Mouse (Mus musculus) duodenum, adult 2 months (tissue): ENCODE results near the gene Fcer2a. TPM values are rescaled to one million over a fixed set of nuclear protein-coding genes. Genes with fewer than 3 reads are reported as not detected.

Source experiments
- polyA plus RNA-seq: library from polyadenylated mRNA; depleted of rRNA; stranded (reverse); fragments of >200 nt; gene quantifications from 2 replicates; pipeline ENCODE4 v1.2.3, GENCODE M21; 2012; ENCODE audit warnings: low replicate concordance; rRNA removed

Gene Fcer2a
- polyA plus RNA-seq, result 0.87 TPM in 1 of 2 replicates, not detected in the other

DNA sequence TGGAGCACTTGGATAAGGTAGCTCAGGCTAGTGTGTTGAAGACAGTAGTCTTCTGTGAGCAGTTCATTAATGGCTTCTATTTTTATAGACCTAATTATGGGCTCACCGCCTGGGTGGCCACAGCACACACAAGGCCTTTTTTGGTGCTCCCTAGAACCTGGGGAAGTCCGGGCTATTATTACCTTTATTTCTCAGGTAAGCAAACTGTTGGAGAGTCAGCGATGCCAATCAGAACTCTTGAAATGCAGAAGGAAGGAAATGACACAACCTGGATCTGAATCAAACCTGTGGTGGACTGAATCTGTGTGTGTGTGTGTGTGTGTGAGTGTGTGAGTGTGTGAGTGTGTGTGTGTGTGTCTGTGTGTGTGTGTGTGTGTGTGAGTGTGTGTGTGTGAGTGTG, at the start of gene Fcer2a:
Gene Fcer2a, minus strand, starts transcription at position 55 of the 400 bp plus-strand sequence.

DNA sequence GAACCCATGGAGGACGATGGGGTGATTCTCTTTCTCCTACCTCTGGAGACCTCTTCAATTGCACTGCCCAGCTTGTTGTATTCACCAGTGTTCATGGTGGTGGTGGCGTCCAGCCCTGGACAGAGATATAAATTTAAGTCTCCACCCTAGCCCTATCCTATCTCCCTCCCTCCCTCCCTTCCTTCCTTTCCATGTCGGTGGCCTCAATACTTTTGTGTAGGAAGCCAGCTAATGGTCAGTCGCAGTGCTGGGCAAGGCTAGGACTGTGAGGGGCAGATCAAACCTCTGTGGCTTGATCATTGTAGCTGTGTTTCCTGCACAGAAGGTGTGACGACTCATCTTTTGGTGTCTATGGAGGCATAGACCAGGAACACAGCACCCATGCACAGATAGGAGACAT, 26.6 kb upstream of the Fcer2a start, which contains the start of gene Clec4g:
Gene Clec4g, minus strand, starts transcription at position 101 of the 400 bp plus-strand sequence.

DNA sequence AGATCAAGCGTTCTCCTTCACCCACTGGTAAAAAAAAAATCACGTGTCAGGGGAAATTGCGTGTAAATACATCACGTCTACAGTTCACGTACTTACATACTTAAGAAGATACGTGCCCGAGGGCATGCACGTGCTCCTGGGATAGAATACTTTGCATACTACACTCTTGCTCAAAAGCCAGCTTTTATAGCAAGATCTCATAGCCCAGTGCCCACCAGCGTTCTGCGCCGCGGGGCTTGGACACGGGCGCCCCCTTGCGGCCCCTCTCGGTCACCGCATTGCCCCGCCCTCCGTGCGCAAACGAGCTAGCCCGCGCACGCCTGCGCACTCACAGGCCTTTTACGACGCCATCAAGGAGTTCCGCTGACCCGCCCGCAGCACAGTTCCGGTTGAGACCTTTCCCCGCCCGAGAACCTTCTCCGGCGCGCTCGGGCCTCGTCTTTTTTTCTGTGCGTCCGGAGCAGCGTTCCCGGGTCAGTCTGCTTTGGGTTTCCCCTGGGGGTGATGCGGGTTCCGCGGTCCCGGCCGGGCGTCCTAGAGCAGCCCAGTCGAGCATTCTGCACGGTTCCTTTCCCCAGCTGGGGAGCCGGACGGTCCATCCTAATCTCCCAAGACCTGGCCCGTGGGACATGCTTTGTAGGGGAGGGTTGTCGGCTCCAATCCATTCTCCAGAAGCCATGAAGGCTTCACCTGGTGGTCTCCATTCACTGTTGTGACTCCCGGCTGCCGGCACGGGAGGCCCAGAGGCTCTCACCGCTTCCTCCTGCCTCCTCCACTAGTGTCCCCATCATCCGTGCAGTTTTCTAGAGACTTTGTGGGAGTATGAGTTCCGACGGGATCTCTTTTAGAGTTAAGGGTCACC, 17.6 kb downstream of the Fcer2a start, which contains the start of gene Trappc5:
Gene Trappc5, plus strand, starts transcription at position 169 of the 862 bp plus-strand sequence.

DNA sequence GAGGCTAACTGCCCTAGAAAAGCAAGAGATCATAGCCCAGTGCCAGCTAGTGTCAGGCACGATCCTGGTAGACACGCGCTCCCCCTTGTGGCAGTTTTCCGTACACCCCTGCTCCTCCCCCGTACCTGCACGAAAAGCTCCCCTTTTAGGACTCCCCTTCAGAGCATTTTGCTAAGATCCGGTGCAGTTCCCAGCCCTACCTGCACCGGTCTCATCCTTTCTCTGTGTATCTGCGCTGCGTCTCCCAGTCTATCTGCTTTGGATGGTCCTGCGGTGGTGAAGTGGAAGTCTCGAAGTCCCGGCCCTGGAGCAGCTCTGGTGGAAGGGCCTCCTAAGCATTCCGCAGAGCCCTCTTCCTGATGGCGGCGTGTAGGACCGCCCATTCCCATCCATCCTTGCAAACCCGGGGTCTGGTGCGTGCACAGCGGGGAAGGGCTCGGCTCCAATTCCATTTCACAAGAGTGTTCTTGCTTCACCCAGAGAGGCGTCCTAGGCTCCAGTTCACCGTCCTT, 21.9 kb downstream of the Fcer2a start, which contains the start of gene Fcor:
Gene Fcor, minus strand, starts transcription at position 383 of the 512 bp plus-strand sequence.

DNA sequence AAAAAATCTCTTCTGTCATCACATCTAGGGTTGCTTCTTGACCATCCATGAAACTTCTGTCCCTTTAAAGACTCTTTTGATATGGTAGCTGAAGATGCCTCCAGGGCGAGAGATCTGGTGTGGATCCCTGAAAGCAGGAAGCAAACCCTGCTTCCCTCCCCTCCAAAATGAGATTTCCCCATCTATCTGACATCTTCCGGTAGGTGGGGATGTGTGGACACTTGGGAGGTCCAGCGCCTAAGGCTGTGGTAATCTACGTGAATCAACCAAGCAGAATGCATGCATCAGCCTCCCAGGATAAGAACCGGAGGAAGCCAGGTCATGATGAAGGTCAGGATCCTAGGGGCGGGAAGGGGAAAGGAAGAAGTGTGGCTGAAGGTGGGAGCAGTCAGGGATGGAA, 28.5 kb downstream of the Fcer2a start, which contains the start of gene Mcemp1:
Gene Mcemp1, plus strand, starts transcription at position 248 of the 400 bp plus-strand sequence.

DNA sequence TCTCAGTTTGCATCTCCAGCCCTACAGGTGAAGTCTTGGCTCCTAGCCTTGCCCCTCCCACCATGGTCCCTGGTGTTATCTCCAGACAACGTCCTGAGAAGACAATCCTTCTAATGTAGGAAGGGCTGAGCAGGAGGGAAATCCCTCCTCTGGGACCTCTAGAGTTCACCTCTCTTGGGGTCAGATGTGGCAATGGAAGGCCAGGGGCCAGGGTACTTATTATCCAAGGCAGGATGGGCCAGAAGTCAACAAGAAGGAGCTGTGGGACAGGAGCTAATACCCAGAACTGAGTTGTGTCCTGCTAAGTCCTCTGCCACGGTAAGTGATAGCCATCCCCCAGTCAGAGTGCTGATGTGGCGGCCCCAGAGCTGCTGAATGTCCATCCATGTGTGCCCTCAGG, 38.4 kb downstream of the Fcer2a start, which contains the start of gene Retn:
Gene Retn, plus strand, starts transcription at position 245 of the 400 bp plus-strand sequence.

Other genes with a start within 250 kb of the Fcer2a start
- gene Pex11g, start 226.5 kb downstream of the Fcer2a start, polyA plus RNA-seq, result 12.5 and 16.2 TPM in 2 replicates
- gene Tex45, start 223.3 kb downstream of the Fcer2a start, polyA plus RNA-seq, result 0.21 TPM in 1 of 2 replicates, not detected in the other
- gene Zfp358, start 201.0 kb downstream of the Fcer2a start, polyA plus RNA-seq, result 27.4 and 34.8 TPM in 2 replicates
- 386 and 793 TPM in 2 replicates for gene Mcoln1, start 193.7 kb downstream of the Fcer2a start, polyA plus RNA-seq
- gene Pnpla6, start 178.8 kb downstream of the Fcer2a start, polyA plus RNA-seq, result 40.4 and 72.5 TPM in 2 replicates
- gene C330021F23Rik, start 126.2 kb downstream of the Fcer2a start, polyA plus RNA-seq, result 0.14 and 1.1 TPM in 2 replicates
- 74.9 and 113 TPM in 2 replicates for gene Camsap3, start 106.9 kb downstream of the Fcer2a start, polyA plus RNA-seq
- gene Xab2, start 72.9 kb downstream of the Fcer2a start, polyA plus RNA-seq, result 26.7 and 29.0 TPM in 2 replicates
- gene Pet100, start 72.6 kb downstream of the Fcer2a start, polyA plus RNA-seq, result 1.5 and 4.4 TPM in 2 replicates
- gene Pcp2, start 68.6 kb downstream of the Fcer2a start, polyA plus RNA-seq, result not detected in 2 replicates
- gene Stxbp2, start 63.2 kb downstream of the Fcer2a start, polyA plus RNA-seq, result 256 and 257 TPM in 2 replicates
- 2.4 TPM in 1 of 2 replicates, not detected in the other for gene Retn, start 38.4 kb downstream of the Fcer2a start, polyA plus RNA-seq
- 0.07 TPM in 1 of 2 replicates, not detected in the other for gene Mcemp1, start 28.4 kb downstream of the Fcer2a start, polyA plus RNA-seq
- 0.37 and 2.7 TPM in 2 replicates for gene Fcor, start 21.8 kb downstream of the Fcer2a start, polyA plus RNA-seq
- gene Trappc5, start 17.9 kb downstream of the Fcer2a start, polyA plus RNA-seq, result 19.8 and 32.5 TPM in 2 replicates
- gene Clec4g, start 26.5 kb upstream of the Fcer2a start, polyA plus RNA-seq, result 0.07 TPM in 1 of 2 replicates, not detected in the other
- 0.28 TPM in 1 of 2 replicates, not detected in the other for gene Cd209a, start 54.8 kb upstream of the Fcer2a start, polyA plus RNA-seq
- not detected in 2 replicates for gene Cd209e, start 160.1 kb upstream of the Fcer2a start, polyA plus RNA-seq
- gene Cd209d, start 184.4 kb upstream of the Fcer2a start, polyA plus RNA-seq, result not detected in 2 replicates
- gene Cd209b, start 232.7 kb upstream of the Fcer2a start, polyA plus RNA-seq, result not detected in 2 replicates